12 mouse cellular contexts compared by ENCODE assay signal in genomic region chr7:114065407-114066185, GRCm38 (mm10). TPM values are rescaled to one million over a fixed set of nuclear protein-coding genes. Genes with fewer than 3 reads are reported as not detected.
DNase-seq lines count a peak whose midpoint lies in the region; ATAC-seq and TF ChIP-seq lines count a peak whose summit lies in the region.
"Had no signal": no experiment of that assay in that cellular context is flagged by ENCODE, and none has a peak within 500 bp of the region (broad histone marks: within the 10 kb centered on the region; RNA-seq: fewer than 3 reads in every experiment).

No protein-coding gene starts in this region.

- peak overlapping the region; percentile 63 for H3K27ac ChIP-seq in forebrain, embryonic 10.5 days
- H3K27ac ChIP-seq in forebrain, embryonic 11.5 days (ENCODE audit: low read depth, low read length) = no peak overlapping the region
- H3K27ac ChIP-seq in liver, adult 2 months (replicated peaks; ENCODE audit: insufficient read depth, low read depth, low read length) = peak overlapping the region; percentile 28; the same call in 1 of the 2 replicates
- H3K27ac ChIP-seq in embryonic facial prominence, embryonic 12.5 days = 0 out of 2 replicates have a peak overlapping the region, but pooled peaks have one; percentile 52
- H3K27ac ChIP-seq in liver, embryonic 13.5 days = no peak overlapping the region
- H3K27ac ChIP-seq: forebrain, embryonic 15.5 days had no signal

- WGBS in forebrain, embryonic 10.5 days = 46% methylated on average over 11 of the region's 11 CpGs
- 42% methylated on average over 11 of the region's 11 CpGs for WGBS in forebrain, embryonic 11.5 days
- 27% methylated on average over 11 of the region's 11 CpGs for WGBS in liver, adult 2 months
- WGBS in embryonic facial prominence, embryonic 12.5 days = 19% methylated on average over 11 of the region's 11 CpGs
- 36% methylated on average over 11 of the region's 11 CpGs for WGBS in liver, embryonic 13.5 days (ENCODE audit: insufficient replicate concordance)

- no peak for TF ChIP-seq POLR2A in liver, adult 2 months (IDR thresholded peaks at IDR 0.05; ENCODE audit: extremely low read depth, insufficient read depth, low read length)

- H3K79me2 ChIP-seq in liver, adult 2 months (ENCODE audit: control insufficient read depth, insufficient read depth, low read length) = peaks cover 24% of the 10 kb centered on the region

- no peak overlapping the region for H3K4me3 ChIP-seq in forebrain, embryonic 10.5 days
- H3K4me3 ChIP-seq in forebrain, embryonic 11.5 days (ENCODE audit: low read depth, low read length) = no peak overlapping the region
- no peak overlapping the region for H3K4me3 ChIP-seq in liver, adult 2 months (ENCODE audit: insufficient read depth, low read depth, low read length)
- H3K4me3 ChIP-seq in embryonic facial prominence, embryonic 12.5 days = no peak overlapping the region
- H3K4me3 ChIP-seq in liver, embryonic 13.5 days (replicated peaks) = no peak overlapping the region

- TF ChIP-seq CTCF in liver, adult 2 months (IDR thresholded peaks at IDR 0.05; ENCODE audit: low read depth, low read length) = no peak

- H3K27me3 ChIP-seq in forebrain, embryonic 10.5 days (ENCODE audit: poor library complexity, severe bottlenecking) = no peaks in the 10 kb centered on the region
- H3K27me3 ChIP-seq in forebrain, embryonic 11.5 days (ENCODE audit: control insufficient read depth, insufficient read depth, low read length) = no peaks in the 10 kb centered on the region
- H3K27me3 ChIP-seq in liver, adult 2 months (ENCODE audit: control insufficient read depth, insufficient read depth, low read length) = no peaks in the 10 kb centered on the region
- H3K27me3 ChIP-seq in embryonic facial prominence, embryonic 12.5 days = no peaks in the 10 kb centered on the region
- no peaks in the 10 kb centered on the region for H3K27me3 ChIP-seq in liver, embryonic 13.5 days
- H3K27me3 ChIP-seq: forebrain, embryonic 15.5 days had no signal

- H3K9me3 ChIP-seq in forebrain, embryonic 10.5 days = no peaks in the 10 kb centered on the region
- H3K9me3 ChIP-seq in forebrain, embryonic 11.5 days (ENCODE audit: control insufficient read depth, low read length) = no peaks in the 10 kb centered on the region
- H3K9me3 ChIP-seq in embryonic facial prominence, embryonic 12.5 days = no peaks in the 10 kb centered on the region
- H3K9me3 ChIP-seq in liver, embryonic 13.5 days (replicated peaks) = no peaks in the 10 kb centered on the region
- H3K9me3 ChIP-seq: forebrain, embryonic 15.5 days had no signal

- no peak overlapping the region for H3K9ac ChIP-seq in forebrain, embryonic 11.5 days (ENCODE audit: low read length)
- H3K9ac ChIP-seq in liver, adult 2 months (ENCODE audit: low read depth, low read length) = no peak overlapping the region
- H3K9ac ChIP-seq in embryonic facial prominence, embryonic 12.5 days = no peak overlapping the region
- no peak overlapping the region for H3K9ac ChIP-seq in liver, embryonic 13.5 days
- H3K9ac ChIP-seq: forebrain, embryonic 15.5 days had no signal

- ATAC-seq in forebrain, embryonic 11.5 days (replicated peaks; ENCODE audit: low FRiP score) = no peak
- ATAC-seq in embryonic facial prominence, embryonic 12.5 days (ENCODE audit: insufficient number of reproducible peaks, insufficient read depth, low FRiP score, low TSS enrichment) = peak; percentile 65
- ATAC-seq in liver, embryonic 13.5 days (ENCODE audit: low read depth) = peak; percentile 16; the same call in 1 of the 2 replicates

- H3K36me3 ChIP-seq in forebrain, embryonic 10.5 days (replicated peaks) = no peaks in the 10 kb centered on the region; the same call in 1 of the 2 replicates
- H3K36me3 ChIP-seq in forebrain, embryonic 11.5 days (ENCODE audit: control insufficient read depth, insufficient read depth, low read length) = no peaks in the 10 kb centered on the region
- H3K36me3 ChIP-seq in liver, adult 2 months (ENCODE audit: control insufficient read depth, insufficient read depth, low read length) = no peaks in the 10 kb centered on the region
- H3K36me3 ChIP-seq in embryonic facial prominence, embryonic 12.5 days = no peaks in the 10 kb centered on the region
- no peaks in the 10 kb centered on the region; the same call in 1 of the 2 replicates for H3K36me3 ChIP-seq in liver, embryonic 13.5 days
- H3K36me3 ChIP-seq: forebrain, embryonic 15.5 days had no signal

- DNase-seq in forebrain, embryonic 10.5 days (ENCODE audit: extremely low spot score, low spot score) = no peak
- no peak for DNase-seq in forebrain, embryonic 11.5 days (ENCODE audit: low spot score)
- peak; percentile 52 for DNase-seq in liver, adult 2 months (ENCODE audit: extremely low read depth, low read depth, low spot score)
- DNase-seq in liver = no peak
- no peak for DNase-seq in liver, embryonic 13.5 days
- DNase-seq in testis, postnatal 10 days (ENCODE audit: low spot score) = no peak
- no peak for DNase-seq in right cerebral cortex, postnatal 25 days
- DNase-seq: adrenal gland, adult 2 months; cerebellum, adult 9-10 months; thymus, postnatal 4 days had no signal

- H3K4me1 ChIP-seq in forebrain, embryonic 10.5 days = peaks cover 25% of the 10 kb centered on the region
- H3K4me1 ChIP-seq in forebrain, embryonic 11.5 days (replicated peaks; ENCODE audit: control insufficient read depth, insufficient read depth, low read length) = peaks cover 2% of the 10 kb centered on the region; the same call in 1 of the 2 replicates
- peaks cover 13% of the 10 kb centered on the region for H3K4me1 ChIP-seq in liver, adult 2 months (ENCODE audit: control insufficient read depth, insufficient read depth, low read length)
- H3K4me1 ChIP-seq in embryonic facial prominence, embryonic 12.5 days = peaks cover 25% of the 10 kb centered on the region
- peaks cover 11% of the 10 kb centered on the region for H3K4me1 ChIP-seq in liver, embryonic 13.5 days (replicated peaks)

- no peak overlapping the region for H3K4me2 ChIP-seq in forebrain, embryonic 11.5 days (ENCODE audit: low read depth, low read length, severe bottlenecking)
- H3K4me2 ChIP-seq in embryonic facial prominence, embryonic 12.5 days (replicated peaks) = no peak overlapping the region
- H3K4me2 ChIP-seq in liver, embryonic 13.5 days = no peak overlapping the region

RNA-seq across cellular contexts. Expression of gene Rras2, which starts 52.0 kb away (rescaled TPM):
- polyA plus RNA-seq in forebrain, embryonic 10.5 days (2016; fragmentation: Nextera tagmentation; extraction: Ambion mirVana) = 23.7 and 27.3 TPM in 2 replicates
- polyA plus RNA-seq in forebrain, embryonic 11.5 days (2014; fragmentation: Nextera tagmentation; extraction: Ambion mirVana) = 25.6 and 26.6 TPM in 2 replicates
- total RNA-seq in liver, adult 2 months (2014; rRNA removed) = 18.3 and 18.9 TPM in 2 replicates
- polyA plus RNA-seq in liver, adult 2 months (2012; rRNA removed) = 6.0 TPM in 2 replicates
- polyA plus RNA-seq in embryonic facial prominence, embryonic 12.5 days (2016; fragmentation: Nextera tagmentation; extraction: Ambion mirVana) = 23.4 and 24.4 TPM in 2 replicates
- 7.7 and 8.4 TPM in 2 replicates for polyA plus RNA-seq in liver, embryonic 13.5 days (2015; fragmentation: Nextera tagmentation; extraction: Ambion mirVana)

Comparison
In these comparisons a context has a peak if more than half of its experiments do, and no peak if none do; other contexts are left out.
1. H3K27ac ChIP-seq: peak in forebrain, embryonic 10.5 days (single experiment), liver, adult 2 months (single experiment) and embryonic facial prominence, embryonic 12.5 days (single experiment); none in forebrain, embryonic 11.5 days (single experiment) and liver, embryonic 13.5 days (single experiment).